Mouse (Mus musculus): ENCODE measurements around the gene Gabbr1. TPM values are rescaled to one million over a fixed set of nuclear protein-coding genes. Genes with fewer than 3 reads are reported as not detected.

Gene Gabbr1
- polyA plus RNA-seq, 1 experiment from 2014 or later: 0.87 TPM

- H3K4me3 ChIP-seq (ENCODE audit: inconsistent target): no peak overlapping the region
- WGBS (ENCODE audit: missing documents): 85% methylated on average over 1 of the region's 1 CpGs
- no peaks in the 10 kb centered on the region for H3K36me3 ChIP-seq (ENCODE audit: inconsistent target)
These were observed 32.4 kb downstream of the Gabbr1 start for GRCm38 (mm10) chr17:37078193-37078592.

GRCm38 (mm10) chr17:37078990-37079389 lies 33.2 kb downstream of the Gabbr1 start:
- H3K36me3 ChIP-seq (ENCODE audit: inconsistent target): no peaks in the 10 kb centered on the region
- 70% methylated on average over 2 of the region's 2 CpGs for WGBS (ENCODE audit: missing documents)
- no peaks in the 10 kb centered on the region for H3K79me2 ChIP-seq (ENCODE audit: inconsistent target)
- H3K27ac ChIP-seq: no peak overlapping the region
- no peak overlapping the region for H3K4me3 ChIP-seq (ENCODE audit: inconsistent target)

More at GRCm38 (mm10) chr17:37078193-37078592, 32.4 kb downstream of the Gabbr1 start:
- Histone ChIP-seq H3K79me2 (ENCODE audit: inconsistent target) (no peaks in the 10 kb centered on the region), H3K27ac (no peak overlapping the region)

- 72% methylated on average over 5 of the region's 5 CpGs for WGBS (ENCODE audit: missing documents)
- Histone ChIP-seq H3K36me3 (ENCODE audit: inconsistent target) (no peaks in the 10 kb centered on the region), H3K27ac (no peak overlapping the region), H3K4me3 (ENCODE audit: inconsistent target) (no peak overlapping the region), H3K79me2 (ENCODE audit: inconsistent target) (no peaks in the 10 kb centered on the region)
These were observed 34.4 kb downstream of the Gabbr1 start for GRCm38 (mm10) chr17:37080119-37080518.

- H3K79me2 ChIP-seq (ENCODE audit: inconsistent target): no peaks in the 10 kb centered on the region
- 86% methylated on average over 4 of the region's 4 CpGs for WGBS (ENCODE audit: missing documents)
These were observed 35.9 kb downstream of the Gabbr1 start for GRCm38 (mm10) chr17:37081659-37082058.

GRCm38 (mm10) chr17:37083327-37083726 lies 37.6 kb downstream of the Gabbr1 start:
- WGBS (ENCODE audit: missing documents): 9% methylated on average over 5 of the region's 8 CpGs
- Histone ChIP-seq H3K79me2 (ENCODE audit: inconsistent target) (no peaks in the 10 kb centered on the region), H3K36me3 (ENCODE audit: inconsistent target) (no peaks in the 10 kb centered on the region), H3K4me3 (ENCODE audit: inconsistent target) (no peak overlapping the region), H3K27ac (no peak overlapping the region)

More at GRCm38 (mm10) chr17:37081659-37082058, 35.9 kb downstream of the Gabbr1 start:
- Histone ChIP-seq H3K4me3 (ENCODE audit: inconsistent target) (no peak overlapping the region), H3K36me3 (ENCODE audit: inconsistent target) (no peaks in the 10 kb centered on the region), H3K27ac (no peak overlapping the region)

GRCm38 (mm10) chr17:37084632-37085031 lies 38.9 kb downstream of the Gabbr1 start:
- WGBS (ENCODE audit: missing documents): 76% methylated on average over 5 of the region's 5 CpGs
- H3K36me3 ChIP-seq (ENCODE audit: inconsistent target): no peaks in the 10 kb centered on the region
- H3K79me2 ChIP-seq (ENCODE audit: inconsistent target): no peaks in the 10 kb centered on the region
- H3K27ac ChIP-seq: no peak overlapping the region
- no peak overlapping the region for H3K4me3 ChIP-seq (ENCODE audit: inconsistent target)

- no peaks in the 10 kb centered on the region for H3K36me3 ChIP-seq (ENCODE audit: inconsistent target)
- no peaks in the 10 kb centered on the region for H3K79me2 ChIP-seq (ENCODE audit: inconsistent target)
- no peak overlapping the region for H3K4me3 ChIP-seq (ENCODE audit: inconsistent target)
- WGBS (ENCODE audit: missing documents): 86% methylated on average over 10 of the region's 10 CpGs
- no peak overlapping the region for H3K27ac ChIP-seq
These were observed 39.8 kb downstream of the Gabbr1 start for GRCm38 (mm10) chr17:37085545-37085944.

- Histone ChIP-seq H3K36me3 (ENCODE audit: inconsistent target) (no peaks in the 10 kb centered on the region), H3K79me2 (ENCODE audit: inconsistent target) (no peaks in the 10 kb centered on the region), H3K4me3 (ENCODE audit: inconsistent target) (no peak within 1 kb of the TSS), H3K27ac (no peak within 1 kb of the TSS)
These were observed 42.6 kb downstream of the Gabbr1 start, which contains the start of gene Olfr90 for GRCm38 (mm10) chr17:37088399-37088798. Olfr90 (minus strand) TSS chr17:37088499.

- H3K36me3 ChIP-seq (ENCODE audit: inconsistent target): no peaks in the 10 kb centered on the region
- 0% methylated on average over 1 of the region's 1 CpGs for WGBS (ENCODE audit: missing documents)
- no peak overlapping the region for H3K4me3 ChIP-seq (ENCODE audit: inconsistent target)
- H3K27ac ChIP-seq: no peak overlapping the region
- H3K79me2 ChIP-seq (ENCODE audit: inconsistent target): no peaks in the 10 kb centered on the region
These were observed 46.4 kb downstream of the Gabbr1 start for GRCm38 (mm10) chr17:37092198-37092597.

- Histone ChIP-seq H3K27ac (no peak overlapping the region), H3K4me3 (ENCODE audit: inconsistent target) (no peak overlapping the region), H3K79me2 (ENCODE audit: inconsistent target) (no peaks in the 10 kb centered on the region), H3K36me3 (ENCODE audit: inconsistent target) (no peaks in the 10 kb centered on the region)
- WGBS (ENCODE audit: missing documents): 91% methylated on average over 4 of the region's 5 CpGs
These were observed 47.5 kb downstream of the Gabbr1 start for GRCm38 (mm10) chr17:37093289-37093688.

- WGBS (ENCODE audit: missing documents): 100% methylated on average over 1 of the region's 1 CpGs
- H3K4me3 ChIP-seq (ENCODE audit: inconsistent target): no peak within 1 kb of the TSS
- no peaks in the 10 kb centered on the region for H3K36me3 ChIP-seq (ENCODE audit: inconsistent target)
- H3K27ac ChIP-seq: no peak within 1 kb of the TSS
- no peaks in the 10 kb centered on the region for H3K79me2 ChIP-seq (ENCODE audit: inconsistent target)
These were observed 52.4 kb downstream of the Gabbr1 start, which contains the start of gene Olfr91 for GRCm38 (mm10) chr17:37098178-37098577. Olfr91 (minus strand) TSS chr17:37098278.

- Histone ChIP-seq H3K36me3 (ENCODE audit: inconsistent target) (no peaks in the 10 kb centered on the region), H3K27ac (no peak within 1 kb of the TSS), H3K4me3 (ENCODE audit: inconsistent target) (no peak within 1 kb of the TSS), H3K79me2 (ENCODE audit: inconsistent target) (no peaks in the 10 kb centered on the region)
- 88% methylated on average over 2 of the region's 2 CpGs for WGBS (ENCODE audit: missing documents)
These were observed 74.2 kb downstream of the Gabbr1 start, which contains the start of gene Olfr92 for GRCm38 (mm10) chr17:37119988-37120387. Olfr92 (minus strand) TSS chr17:37120088.

Other genes with a start within 250 kb of the Gabbr1 start
- gene H2-M10.6, start 233.8 kb upstream of the Gabbr1 start, polyA plus RNA-seq (2018): not detected in 3 replicates
- 38.3 to 72.2 TPM (median 56.6 TPM) in 3 replicates for gene Trim26, start 208.8 kb upstream of the Gabbr1 start, polyA plus RNA-seq (2018)
- not detected in 3 replicates for gene Trim15, start 178.8 kb upstream of the Gabbr1 start, polyA plus RNA-seq (2018)
- not detected in 3 replicates for gene Trim10, start 176.4 kb upstream of the Gabbr1 start, polyA plus RNA-seq (2018)
- not detected in 3 replicates for gene Trim40, start 155.8 kb upstream of the Gabbr1 start, polyA plus RNA-seq (2018)
- not detected in 3 replicates for gene Trim31, start 147.8 kb upstream of the Gabbr1 start, polyA plus RNA-seq (2018)
- not detected in 3 replicates for gene Rnf39, start 103.0 kb upstream of the Gabbr1 start, polyA plus RNA-seq (2018)
- 42.9 to 61.6 TPM (median 57.7 TPM) in 3 replicates for gene Ppp1r11, start 94.2 kb upstream of the Gabbr1 start, polyA plus RNA-seq (2018)
- gene Znrd1, start 87.4 kb upstream of the Gabbr1 start, polyA plus RNA-seq (2018): 17.7 to 36.4 TPM (median 32.4 TPM) in 3 replicates
- gene Znrd1as, start 87.4 kb upstream of the Gabbr1 start, polyA plus RNA-seq (2018): 5.5 to 12.4 TPM (median 5.9 TPM) in 3 replicates
- not detected in 3 replicates for gene 2410137M14Rik, start 64.7 kb upstream of the Gabbr1 start, polyA plus RNA-seq (2018)
- not detected in 3 replicates for gene H2-M5, start 56.4 kb upstream of the Gabbr1 start, polyA plus RNA-seq (2018)
- not detected in 3 replicates for gene Zfp57, start 44.8 kb upstream of the Gabbr1 start, polyA plus RNA-seq (2018)
- not detected in 3 replicates for gene Mog, start 22.6 kb upstream of the Gabbr1 start, polyA plus RNA-seq (2018)
- gene Olfr90, start 42.5 kb downstream of the Gabbr1 start, polyA plus RNA-seq (2018): not detected in 3 replicates
- not detected in 3 replicates for gene Olfr91, start 52.3 kb downstream of the Gabbr1 start, polyA plus RNA-seq (2018)
- not detected in 3 replicates for gene Olfr92, start 74.1 kb downstream of the Gabbr1 start, polyA plus RNA-seq (2018)
- gene Olfr93, start 115.5 kb downstream of the Gabbr1 start, polyA plus RNA-seq (2018): not detected in 3 replicates
- not detected in 3 replicates for gene Ubd, start 147.9 kb downstream of the Gabbr1 start, polyA plus RNA-seq (2018)
- gene Olfr94, start 155.0 kb downstream of the Gabbr1 start, polyA plus RNA-seq (2018): not detected in 3 replicates
- not detected in 3 replicates for gene Olfr95, start 167.2 kb downstream of the Gabbr1 start, polyA plus RNA-seq (2018)
- not detected in 3 replicates for gene Olfr96, start 174.2 kb downstream of the Gabbr1 start, polyA plus RNA-seq (2018)
- not detected in 3 replicates for gene Olfr97, start 191.4 kb downstream of the Gabbr1 start, polyA plus RNA-seq (2018)
- gene Olfr98, start 217.8 kb downstream of the Gabbr1 start, polyA plus RNA-seq (2018): not detected in 3 replicates
- gene H2-M3, start 224.3 kb downstream of the Gabbr1 start, polyA plus RNA-seq (2018): 27.9 to 59.9 TPM (median 48.4 TPM) in 3 replicates
- not detected in 3 replicates for gene Olfr99, start 237.5 kb downstream of the Gabbr1 start, polyA plus RNA-seq (2018)